Mouse (Mus musculus): Measurements from ENCODE around the gene Rad9a. TPM values are rescaled to one million over a fixed set of nuclear protein-coding genes. Genes with fewer than 3 reads are reported as not detected.
"Not testable (repeated sequence)": the region's sequence is repeated elsewhere in the genome, so short reads cannot be mapped to it uniquely, and the experiment has no call there.

The Rad9a gene
- total RNA-seq (2021) (1 to 10 TPM; 4.1 to 4.4 TPM), polyA plus RNA-seq (2012; rRNA removed) (13.5 and 13.9 TPM in 2 replicates)
- long read RNA-seq, partial matches to known transcripts, result 0 of 3 reads
- long read RNA-seq, other reads (novel, unspliced or antisense), result 2 of 3 reads

DNA sequence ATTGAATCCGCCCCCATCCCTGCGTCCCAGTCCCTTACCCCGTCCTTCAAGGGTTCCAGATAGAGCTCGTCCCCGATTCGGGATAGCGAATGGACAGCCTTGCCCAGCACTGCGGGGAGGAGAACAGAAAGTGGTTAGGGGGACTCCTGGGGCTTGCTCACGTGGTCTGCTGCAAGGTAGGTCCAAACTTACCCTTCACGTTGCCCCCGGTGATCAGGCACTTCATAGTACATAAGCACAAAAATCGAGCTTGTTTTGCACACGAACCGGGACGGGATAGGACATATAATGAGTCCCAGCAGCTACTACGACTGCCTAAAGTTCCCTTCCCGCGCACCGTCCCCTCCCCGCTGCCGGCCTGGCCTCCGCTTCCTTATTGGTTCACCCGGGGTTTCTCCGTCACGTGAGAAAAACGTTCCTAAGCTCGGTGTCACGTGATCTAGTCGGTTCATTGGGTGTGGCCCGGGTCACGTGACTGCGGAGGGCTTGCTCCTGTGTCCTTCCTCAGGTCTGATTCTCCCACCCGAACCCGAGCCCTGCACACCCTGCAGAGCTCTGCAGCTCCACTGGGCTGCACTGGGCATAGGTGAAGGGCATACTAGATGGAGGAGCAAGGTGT is at the start of gene Rad9a:
Gene Rad9a, minus strand, starts transcription at position 372 of the 619 bp plus-strand sequence.
- Histone ChIP-seq H3K27ac (peak within 1 kb of the TSS; percentile 84), H3K9ac (ENCODE audit: low read depth, low read length) (peak within 1 kb of the TSS; percentile 74), H3K79me2 (replicated peaks; ENCODE audit: control insufficient read depth, insufficient read depth, low read length) (no peaks in the 10 kb centered on the region), H3K4me3 (peak within 1 kb of the TSS; percentile 76), H3K4me1 (ENCODE audit: control insufficient read depth, insufficient read depth, low read length) (peaks cover 13% of the 10 kb centered on the region), H3K36me3 (ENCODE audit: control insufficient read depth, insufficient read depth, low read length) (no peaks in the 10 kb centered on the region), H3K27me3 (ENCODE audit: control insufficient read depth, insufficient read depth, low read length) (no peaks in the 10 kb centered on the region)
- intact Hi-C loops (cut with DNase I), result loop anchor here (1.0 to 5.0 kb wide), 3 partner anchors 9 to 104 kb away; partner anchors contain the start of genes Aip, Cdk2ap2, Pitpnm1 and Ppp1ca
- under 1% methylated on average over 34 of the region's 34 CpGs for WGBS
- DNase-seq, result peak; percentile 94 to 97
- TF ChIP-seq EP300 (IDR thresholded peaks at IDR 0.05; ENCODE audit: insufficient read depth, low read depth, low read length) (no peak), CTCF (IDR thresholded peaks at IDR 0.05) (no peak), POLR2A (IDR thresholded peaks at IDR 0.05; ENCODE audit: insufficient read depth, low read depth, low read length) (peak; percentile 97)

GRCm38 (mm10) chr19:4248683-4249082 is 47.2 kb upstream of the Rad9a start:
- H3K27me3 ChIP-seq (ENCODE audit: control insufficient read depth, insufficient read depth, low read length); H3K79me2 ChIP-seq (replicated peaks; ENCODE audit: control insufficient read depth, insufficient read depth, low read length); H3K36me3 ChIP-seq (ENCODE audit: control insufficient read depth, insufficient read depth, low read length); H3K27ac ChIP-seq; H3K4me1 ChIP-seq (ENCODE audit: control insufficient read depth, insufficient read depth, low read length); H3K9ac ChIP-seq (ENCODE audit: low read depth, low read length); DNase-seq; intact Hi-C loops (cut with DNase I); H3K4me3 ChIP-seq: not testable (repeated sequence)
- WGBS, result 90% methylated on average over 1 of the region's 1 CpGs

GRCm38 (mm10) chr19:4247010-4247409 is 45.5 kb upstream of the Rad9a start:
- no peak for DNase-seq
- intact Hi-C loops (cut with DNase I), result no loop called here
- H3K27me3 ChIP-seq (ENCODE audit: control insufficient read depth, insufficient read depth, low read length), result no peaks in the 10 kb centered on the region

GRCm38 (mm10) chr19:4244775-4245174 is 43.3 kb upstream of the Rad9a start:
- Histone ChIP-seq H3K9ac (ENCODE audit: low read depth, low read length) (no peak overlapping the region), H3K27me3 (ENCODE audit: control insufficient read depth, insufficient read depth, low read length) (no peaks in the 10 kb centered on the region), H3K4me1 (ENCODE audit: control insufficient read depth, insufficient read depth, low read length) (no peaks in the 10 kb centered on the region), H3K36me3 (ENCODE audit: control insufficient read depth, insufficient read depth, low read length) (no peaks in the 10 kb centered on the region), H3K27ac (no peak overlapping the region), H3K79me2 (replicated peaks; ENCODE audit: control insufficient read depth, insufficient read depth, low read length) (no peaks in the 10 kb centered on the region), H3K4me3 (no peak overlapping the region)
- WGBS, result 86% methylated on average over 6 of the region's 6 CpGs
- no peak for DNase-seq
- intact Hi-C loops (cut with DNase I), result loop anchor here (5.0 kb wide), 1 partner anchor 37 kb away; no protein-coding TSS in a partner anchor
- TF ChIP-seq CTCF (IDR thresholded peaks at IDR 0.05) (no peak), POLR2A (IDR thresholded peaks at IDR 0.05; ENCODE audit: insufficient read depth, low read depth, low read length) (no peak), EP300 (IDR thresholded peaks at IDR 0.05; ENCODE audit: insufficient read depth, low read depth, low read length) (no peak)

More at GRCm38 (mm10) chr19:4247010-4247409, 45.5 kb upstream of the Rad9a start:
- H3K4me1 ChIP-seq (ENCODE audit: control insufficient read depth, insufficient read depth, low read length), result no peaks in the 10 kb centered on the region
- H3K27ac ChIP-seq, result no peak overlapping the region
- H3K9ac ChIP-seq (ENCODE audit: low read depth, low read length), result no peak overlapping the region
- H3K79me2 ChIP-seq (replicated peaks; ENCODE audit: control insufficient read depth, insufficient read depth, low read length), result no peaks in the 10 kb centered on the region
- TF ChIP-seq CTCF (IDR thresholded peaks at IDR 0.05), result peak; percentile 55
- no peak for TF ChIP-seq EP300 (IDR thresholded peaks at IDR 0.05; ENCODE audit: insufficient read depth, low read depth, low read length)
- TF ChIP-seq POLR2A (IDR thresholded peaks at IDR 0.05; ENCODE audit: insufficient read depth, low read depth, low read length), result no peak
- H3K4me3 ChIP-seq, result no peak overlapping the region
- 52% methylated on average over 1 of the region's 1 CpGs for WGBS
- no peaks in the 10 kb centered on the region for H3K36me3 ChIP-seq (ENCODE audit: control insufficient read depth, insufficient read depth, low read length)

- Histone ChIP-seq H3K4me1 (ENCODE audit: control insufficient read depth, insufficient read depth, low read length) (no peaks in the 10 kb centered on the region), H3K79me2 (replicated peaks; ENCODE audit: control insufficient read depth, insufficient read depth, low read length) (no peaks in the 10 kb centered on the region), H3K4me3 (no peak overlapping the region), H3K9ac (ENCODE audit: low read depth, low read length) (no peak overlapping the region), H3K36me3 (ENCODE audit: control insufficient read depth, insufficient read depth, low read length) (no peaks in the 10 kb centered on the region), H3K27ac (no peak overlapping the region), H3K27me3 (ENCODE audit: control insufficient read depth, insufficient read depth, low read length) (no peaks in the 10 kb centered on the region)
- intact Hi-C loops (cut with DNase I), result loop anchor here (5.0 kb wide), 1 partner anchor 35 kb away; no protein-coding TSS in a partner anchor
- 66% methylated on average over 3 of the region's 3 CpGs for WGBS
- TF ChIP-seq CTCF (IDR thresholded peaks at IDR 0.05), result peak; percentile 25
- no peak for TF ChIP-seq EP300 (IDR thresholded peaks at IDR 0.05; ENCODE audit: insufficient read depth, low read depth, low read length)
- TF ChIP-seq POLR2A (IDR thresholded peaks at IDR 0.05; ENCODE audit: insufficient read depth, low read depth, low read length), result no peak
- no peak for DNase-seq
These were observed 41.0 kb upstream of the Rad9a start for GRCm38 (mm10) chr19:4242416-4242815.

- Histone ChIP-seq H3K4me3 (no peak overlapping the region), H3K36me3 (ENCODE audit: control insufficient read depth, insufficient read depth, low read length) (no peaks in the 10 kb centered on the region), H3K27ac (no peak overlapping the region), H3K4me1 (ENCODE audit: control insufficient read depth, insufficient read depth, low read length) (no peaks in the 10 kb centered on the region), H3K79me2 (replicated peaks; ENCODE audit: control insufficient read depth, insufficient read depth, low read length) (no peaks in the 10 kb centered on the region), H3K27me3 (ENCODE audit: control insufficient read depth, insufficient read depth, low read length) (no peaks in the 10 kb centered on the region), H3K9ac (ENCODE audit: low read depth, low read length) (no peak overlapping the region)
- WGBS, result 67% methylated on average over 8 of the region's 8 CpGs
- DNase-seq, result no peak
- TF ChIP-seq POLR2A (IDR thresholded peaks at IDR 0.05; ENCODE audit: insufficient read depth, low read depth, low read length) (no peak), CTCF (IDR thresholded peaks at IDR 0.05) (no peak), EP300 (IDR thresholded peaks at IDR 0.05; ENCODE audit: insufficient read depth, low read depth, low read length) (no peak)
- intact Hi-C loops (cut with DNase I), result loop anchor here (5.0 kb wide), 1 partner anchor 33 kb away; no protein-coding TSS in a partner anchor
These were observed 38.8 kb upstream of the Rad9a start for GRCm38 (mm10) chr19:4240247-4240668.

Measured in heart, adult 2 months (tissue).